Mouse (Mus musculus) kidney, postnatal 4 days (tissue): Measurements from ENCODE around the gene Scarf2.

Experiments used
- DNase-seq, 2 experiments: peaks; one replicate each; pipeline ENCODE4 v3.0.0; 2021; ENCODE audit warnings: mixed read lengths in 2 of 2

Scarf2 gene

GRCm38 (mm10) chr16:17796971-17797811, at the start of gene Scarf2:
TSS of gene Scarf2 (plus strand) at chr16:17797282.
- DNase-seq, result peak; percentile 84 to 90

GRCm38 (mm10) chr16:17753001-17753400, 44.1 kb upstream of the Scarf2 start:
- DNase-seq, result peak; percentile 23 to 28

- no peak for DNase-seq
These were observed 43.4 kb upstream of the Scarf2 start for GRCm38 (mm10) chr16:17753686-17754085.

DNA sequence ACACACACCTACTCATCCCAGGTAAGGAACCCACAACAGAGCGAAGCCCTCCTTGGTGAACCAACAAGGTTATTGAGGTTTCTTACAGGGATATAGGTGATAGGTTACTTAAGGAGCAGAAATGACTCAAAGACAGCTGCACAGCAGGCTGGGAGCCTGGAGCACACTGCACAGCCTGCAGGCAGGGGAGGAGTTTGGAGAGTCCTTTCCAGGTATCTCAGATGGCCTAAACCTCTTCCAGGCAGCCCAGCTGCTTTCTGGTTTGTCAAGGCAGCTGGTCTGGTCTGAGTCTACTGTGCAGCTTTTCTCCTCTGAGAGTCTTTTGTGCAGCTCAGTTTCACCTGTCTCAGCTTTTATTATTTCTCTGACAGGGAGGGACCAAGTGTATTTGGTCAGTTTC, 39.3 kb upstream of the Scarf2 start:
- no peak for DNase-seq

GRCm38 (mm10) chr16:17758902-17759301, 38.2 kb upstream of the Scarf2 start:
- DNase-seq, result peak in 1 of 2 experiments; percentile 30

DNA sequence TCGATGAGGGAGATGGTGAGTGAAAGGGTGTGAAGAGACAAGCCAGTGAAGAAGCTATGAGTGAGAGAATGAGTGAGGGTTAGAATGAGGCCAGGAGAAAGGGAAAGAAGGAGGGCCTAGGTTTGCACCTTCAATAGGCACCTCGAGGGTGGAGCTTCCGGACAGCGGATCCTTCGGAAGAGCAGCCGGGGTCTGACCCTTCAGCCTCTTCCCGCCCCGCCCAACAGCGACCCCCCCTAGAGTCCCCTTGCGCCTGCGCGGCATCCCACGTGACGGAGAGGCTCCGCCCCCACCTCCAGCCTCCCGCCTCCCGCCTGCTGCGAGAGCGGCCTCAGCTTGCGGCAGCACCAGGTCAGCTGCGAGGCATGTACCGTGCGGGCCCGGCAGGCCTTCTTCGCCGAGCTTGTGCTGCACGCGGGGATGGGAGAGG, 37.7 kb upstream of the Scarf2 start, which contains the start of gene Klhl22:
Gene Klhl22, plus strand, starts transcription at position 275 of the 430 bp plus-strand sequence.
- peak; percentile 96 for DNase-seq

DNA sequence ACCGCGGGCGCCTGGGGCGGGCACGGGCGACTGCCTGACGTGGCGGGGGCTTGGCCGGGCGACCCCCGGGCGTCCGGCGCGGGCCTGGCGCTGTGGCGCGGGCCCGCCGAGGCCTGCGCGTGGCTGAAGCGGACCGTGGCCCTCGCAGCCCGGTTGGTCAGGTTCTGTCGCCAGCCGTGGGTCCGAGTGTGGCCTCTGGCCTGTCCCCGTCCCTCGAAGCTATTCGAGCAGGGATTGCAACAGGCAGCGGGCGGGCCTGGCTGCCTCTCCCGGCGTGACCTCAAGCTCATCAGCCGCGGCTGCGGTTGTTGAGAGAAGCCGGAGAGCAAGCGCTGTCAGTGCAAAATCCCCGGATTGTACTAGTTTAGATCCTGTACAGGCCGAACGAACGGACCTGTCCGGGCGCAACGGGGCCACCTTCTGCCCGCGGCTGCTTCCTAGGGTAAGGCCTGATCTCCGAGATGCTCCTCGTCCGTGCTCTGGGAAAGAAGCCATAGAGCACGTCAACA, 37.2 kb upstream of the Scarf2 start:
- DNase-seq, result peak; percentile 65 to 75

GRCm38 (mm10) chr16:17760657-17761056, 36.4 kb upstream of the Scarf2 start:
- DNase-seq, result peak; percentile 69 to 77

DNA sequence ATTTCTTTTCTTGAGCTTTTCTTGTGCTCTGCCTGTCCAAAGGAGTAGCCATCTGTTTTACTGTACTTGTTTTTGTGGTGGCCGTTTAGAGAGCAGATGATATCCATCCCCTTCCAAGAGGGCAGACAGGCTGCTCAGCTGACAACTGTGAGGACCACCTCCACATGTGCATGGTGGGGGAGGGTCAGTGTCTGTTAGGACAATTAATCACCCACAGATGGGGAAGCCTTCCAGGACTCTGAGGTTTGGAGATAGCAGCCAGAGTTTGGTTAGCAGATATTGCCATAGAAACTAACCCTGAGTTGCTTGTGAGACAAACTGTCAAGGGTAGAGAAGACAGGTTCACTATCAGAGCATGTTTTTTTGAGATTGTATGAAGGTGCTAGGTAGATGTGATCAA, 36.0 kb upstream of the Scarf2 start:
- DNase-seq, result peak; percentile 49 to 63

GRCm38 (mm10) chr16:17764108-17764511, 33.0 kb upstream of the Scarf2 start:
- DNase-seq, result peak; percentile 17 to 59

- DNase-seq, result no peak
These were observed 28.2 kb upstream of the Scarf2 start for GRCm38 (mm10) chr16:17768834-17769233.

- no peak for DNase-seq
These were observed 25.8 kb upstream of the Scarf2 start for GRCm38 (mm10) chr16:17771117-17771865.

GRCm38 (mm10) chr16:17776828-17777227, 20.3 kb upstream of the Scarf2 start:
- peak; percentile 75 to 78 for DNase-seq

DNA sequence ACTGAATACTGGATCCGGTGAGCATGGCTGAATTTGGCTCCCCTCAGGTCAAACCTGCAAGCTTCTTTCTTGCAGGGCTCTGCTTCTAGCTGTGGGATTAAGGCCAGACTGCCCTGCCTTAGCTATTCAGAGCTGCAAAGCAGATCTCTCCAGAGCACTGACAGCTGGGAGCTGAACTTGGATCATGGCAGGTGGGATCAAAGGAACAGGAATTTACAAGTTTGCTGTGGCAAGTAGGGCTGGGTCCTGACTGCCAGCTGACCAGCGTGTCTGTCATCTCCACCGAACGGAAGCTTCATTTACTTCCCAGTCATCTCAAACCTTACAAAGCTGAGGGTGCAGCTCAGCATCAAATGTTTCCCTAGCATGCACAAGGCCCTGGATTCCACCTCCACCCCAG, 18.9 kb upstream of the Scarf2 start:
- no peak for DNase-seq

DNA sequence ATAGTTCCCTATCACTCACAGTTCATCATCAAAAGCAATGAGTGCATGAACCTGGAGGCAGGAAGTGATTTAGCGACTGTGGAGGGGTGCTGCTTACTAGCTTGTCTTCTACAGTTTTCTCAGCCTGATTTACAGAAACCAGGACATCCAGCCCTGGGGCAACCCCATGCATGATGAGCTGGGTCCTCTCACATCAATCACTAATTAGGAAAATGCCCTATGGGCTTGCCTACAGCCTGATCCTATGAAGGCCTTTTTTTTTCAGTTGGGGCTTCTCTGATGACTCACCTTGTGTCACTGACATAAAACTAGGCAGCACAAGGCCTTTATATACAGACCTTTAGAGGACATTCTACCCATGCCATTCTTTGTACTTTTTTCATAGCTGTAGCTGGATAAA, 17.4 kb upstream of the Scarf2 start:
- no peak for DNase-seq

- no peak for DNase-seq
These were observed 11.7 kb upstream of the Scarf2 start for GRCm38 (mm10) chr16:17785337-17785736.

DNA sequence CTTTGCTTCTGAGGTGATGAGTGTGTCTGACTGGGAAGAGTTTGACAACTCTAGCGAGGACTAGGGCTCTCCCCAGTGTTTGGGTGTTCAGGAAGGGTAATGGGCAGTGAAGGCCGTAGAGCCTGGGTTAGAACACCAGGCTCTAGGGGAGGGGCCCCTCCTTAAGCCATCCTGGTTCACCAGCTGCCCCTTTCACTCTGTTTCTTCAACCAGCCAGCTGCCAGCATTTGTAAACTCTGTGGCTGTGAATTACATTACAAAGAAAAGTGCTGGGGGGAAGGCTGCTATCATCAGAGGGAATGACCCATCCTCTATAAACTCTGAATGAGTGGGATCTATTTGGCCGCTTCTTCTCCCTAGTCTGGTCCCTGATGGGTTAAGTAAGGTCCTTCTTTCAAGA, 4.4 kb upstream of the Scarf2 start:
- DNase-seq, result no peak

DNA sequence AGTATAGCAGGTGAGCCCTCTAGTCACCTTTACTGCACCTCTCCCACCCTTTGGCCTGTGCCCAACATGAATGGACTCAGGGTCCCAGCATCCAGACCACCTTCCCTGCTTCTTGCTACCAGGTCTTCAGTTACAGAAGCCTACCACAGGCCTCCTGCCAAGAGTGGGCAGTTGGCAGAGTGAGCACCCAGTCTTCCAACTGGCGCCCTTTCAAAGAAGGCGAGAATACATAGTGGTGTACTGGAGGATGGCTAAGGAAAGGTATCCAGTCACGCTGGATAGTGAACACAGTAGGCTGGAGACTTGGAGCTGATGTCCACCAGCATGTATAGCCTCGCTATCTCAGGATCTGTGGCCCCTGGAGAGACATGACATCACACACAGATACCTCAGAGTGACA, 3.0 kb upstream of the Scarf2 start:
- no peak for DNase-seq

DNA sequence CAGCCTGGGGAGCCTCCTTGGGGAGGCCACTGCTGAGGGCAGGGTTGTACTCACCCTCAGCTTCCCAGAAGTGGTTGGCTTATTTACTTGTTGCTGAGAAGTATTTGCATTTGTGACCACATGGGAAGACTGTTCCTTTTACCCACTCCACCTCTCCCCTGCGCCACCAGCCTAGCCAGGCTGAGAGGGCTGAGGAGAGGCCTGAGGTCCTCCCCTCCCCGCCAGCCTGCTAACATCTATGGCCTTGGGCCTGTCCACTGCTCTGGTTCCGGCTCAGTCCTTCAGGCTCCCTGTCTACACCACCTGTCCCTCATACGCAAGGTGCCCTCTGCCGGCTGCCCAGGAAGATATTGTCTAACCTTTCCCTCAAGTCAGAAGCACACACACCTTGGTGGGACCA, 1.4 kb upstream of the Scarf2 start:
- DNase-seq, result peak in 1 of 2 experiments; percentile 17

GRCm38 (mm10) chr16:17796519-17796918, 563 bp upstream of the Scarf2 start:
- no peak for DNase-seq

GRCm38 (mm10) chr16:17797812-17798311, 780 bp downstream of the Scarf2 start:
- no peak for DNase-seq

DNA sequence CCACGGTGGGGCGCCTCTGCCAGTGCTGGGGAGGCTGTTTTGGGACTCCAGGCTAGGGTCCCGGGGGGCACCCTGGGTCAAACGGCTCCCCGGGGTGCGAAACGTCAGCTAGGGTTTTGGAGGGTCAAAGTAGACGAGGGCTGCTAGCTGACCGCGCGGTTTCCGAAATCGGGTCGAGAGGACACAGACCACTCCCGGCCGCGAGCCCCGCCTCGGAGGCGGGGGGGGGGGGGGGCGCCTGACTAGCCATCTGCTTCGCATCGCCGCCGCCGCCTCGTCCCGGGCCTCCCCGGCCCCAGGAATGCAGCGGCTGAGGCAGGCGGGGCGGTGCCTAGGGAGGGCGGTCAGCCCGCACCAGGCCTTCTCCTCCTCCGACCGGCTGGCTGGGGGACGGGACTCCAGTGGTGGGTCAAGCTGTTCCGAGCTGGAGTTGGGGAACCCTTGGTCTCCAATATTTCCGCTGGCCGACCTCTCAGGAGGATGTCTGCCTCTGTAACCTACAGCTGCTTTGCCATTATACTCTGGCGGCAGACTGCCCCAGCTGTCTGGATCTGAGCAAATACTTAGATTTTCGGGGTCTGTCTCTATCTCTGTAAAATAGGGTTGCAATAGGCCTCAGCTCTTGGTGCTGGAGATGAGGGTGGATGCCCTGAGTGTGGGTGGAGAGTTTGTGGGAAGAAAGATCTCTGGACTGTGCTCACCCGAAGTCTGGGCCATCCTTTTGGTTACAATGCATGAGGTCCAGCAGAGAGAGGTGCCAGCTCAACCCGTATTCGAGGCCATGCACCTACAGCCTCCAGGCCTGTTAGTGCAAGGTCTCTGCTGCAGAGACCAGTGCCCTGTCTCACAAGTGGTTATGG, 1.5 kb downstream of the Scarf2 start:
- DNase-seq, result peak; percentile 84 to 91
